Mouse (Mus musculus): Measurements from ENCODE around the gene Sclt1.

The Sclt1 gene

GRCm38 (mm10) chr3:41586917-41587316 is 155.4 kb downstream of the Sclt1 start:
- DNase-seq (ENCODE audit: low spot score), result no peak

GRCm38 (mm10) chr3:41586330-41586729 is 156.0 kb downstream of the Sclt1 start:
- DNase-seq (ENCODE audit: low spot score), result no peak

- DNase-seq (ENCODE audit: low spot score), result no peak
Observed at GRCm38 (mm10) chr3:41585548-41585947, 156.8 kb downstream of the Sclt1 start.

- no peak for DNase-seq (ENCODE audit: low spot score)
Observed at GRCm38 (mm10) chr3:41583621-41584020, 158.7 kb downstream of the Sclt1 start.

- DNase-seq (ENCODE audit: low spot score), result no peak
Observed at GRCm38 (mm10) chr3:41583092-41583491, 159.2 kb downstream of the Sclt1 start.

GRCm38 (mm10) chr3:41582256-41582655 is 160.1 kb downstream of the Sclt1 start:
- no peak for DNase-seq (ENCODE audit: low spot score)

GRCm38 (mm10) chr3:41581436-41581835 is 160.9 kb downstream of the Sclt1 start:
- DNase-seq (ENCODE audit: low spot score), result no peak

GRCm38 (mm10) chr3:41580401-41581323 is 161.7 kb downstream of the Sclt1 start:
- no peak for DNase-seq (ENCODE audit: low spot score)

- DNase-seq (ENCODE audit: low spot score), result no peak
Observed at GRCm38 (mm10) chr3:41579873-41580272, 162.4 kb downstream of the Sclt1 start.

- DNase-seq (ENCODE audit: low spot score), result no peak
Observed at GRCm38 (mm10) chr3:41577240-41577639, 165.1 kb downstream of the Sclt1 start.

Data from testis, postnatal 14 days (tissue).